Mouse (Mus musculus) cerebellum, adult 9-11 months (tissue): ENCODE data around the gene Cacna1f.

Experiments used
- DNase-seq: peaks from one replicate; pipeline ENCODE4 v3.0.0; 2022

Cacna1f gene

DNA sequence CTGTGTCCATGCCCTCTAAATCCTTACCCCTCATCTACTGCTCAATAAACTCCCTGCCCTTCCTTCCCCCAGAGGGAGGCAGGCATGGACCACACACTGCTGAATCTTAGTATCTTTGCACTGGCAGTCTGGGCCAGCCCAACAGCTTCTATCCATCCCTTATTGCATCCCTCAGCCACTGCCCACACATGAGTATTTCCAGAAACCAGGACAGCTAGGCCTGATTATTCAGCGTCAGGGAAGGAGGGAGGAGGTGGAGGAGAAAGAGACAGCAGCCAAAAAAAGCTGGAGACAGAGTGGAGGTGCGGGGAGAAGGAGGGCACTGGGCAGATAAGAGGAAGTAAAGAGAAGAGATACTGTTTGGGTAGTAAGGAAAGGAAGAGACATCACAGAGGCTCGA, 28.2 kb downstream of the Cacna1f start:
- no peak for DNase-seq

- DNase-seq = peak; percentile 92
Measured at GRCm38 (mm10) chrX:7638401-7639091, 31.7 kb downstream of the Cacna1f start, which contains the start of gene Syp. TSS of gene Syp (plus strand) at chrX:7638471.

- peak; percentile 63 for DNase-seq
Measured at GRCm38 (mm10) chrX:7639536-7640325, 32.8 kb downstream of the Cacna1f start.

DNA sequence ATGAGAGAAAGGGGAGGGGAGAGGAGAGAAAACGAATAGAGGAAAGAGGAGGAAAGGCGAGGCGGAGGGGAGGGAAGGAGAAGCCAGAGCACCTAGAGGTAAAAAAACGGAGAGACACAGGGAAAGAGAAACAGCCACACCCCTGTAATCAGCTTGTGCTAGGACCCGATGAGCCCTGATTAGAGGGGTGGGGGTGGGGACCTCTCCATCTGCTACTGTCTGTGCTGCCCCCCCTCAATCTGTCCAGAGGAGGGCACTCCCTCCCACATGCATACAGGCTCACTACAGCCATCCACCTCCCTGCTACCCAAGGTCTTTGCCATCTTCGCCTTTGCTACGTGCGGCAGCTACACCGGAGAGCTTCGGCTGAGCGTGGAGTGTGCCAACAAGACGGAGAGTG, 33.9 kb downstream of the Cacna1f start:
- DNase-seq = peak; percentile 55

DNA sequence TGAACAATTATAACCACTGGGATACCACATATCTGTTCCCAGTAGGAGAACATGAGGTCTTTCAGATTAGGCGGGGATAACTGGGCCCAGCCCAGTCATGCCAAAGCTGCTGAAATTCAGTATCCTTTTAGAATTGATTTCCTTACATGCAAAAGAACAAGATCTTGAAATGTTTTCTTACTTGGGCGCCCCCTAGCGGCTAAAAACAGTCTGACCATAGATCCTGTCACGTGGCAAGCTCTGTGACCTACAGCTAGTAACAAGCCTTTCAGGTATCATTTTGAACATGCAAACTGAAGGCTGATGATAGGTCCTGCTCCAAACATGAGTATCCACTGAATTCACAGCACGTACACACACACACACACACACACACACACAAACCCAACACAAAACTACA, 38.5 kb downstream of the Cacna1f start:
- peak; percentile 75 for DNase-seq

GRCm38 (mm10) chrX:7648671-7649304, 41.9 kb downstream of the Cacna1f start:
- DNase-seq = peak; percentile 77

GRCm38 (mm10) chrX:7657221-7657639, 50.3 kb downstream of the Cacna1f start, which contains the start of gene Prickle3:
TSS of gene Prickle3 (plus strand) at chrX:7657260.
- no peak for DNase-seq

- no peak for DNase-seq
Measured at GRCm38 (mm10) chrX:7658031-7658784, 51.3 kb downstream of the Cacna1f start.

DNA sequence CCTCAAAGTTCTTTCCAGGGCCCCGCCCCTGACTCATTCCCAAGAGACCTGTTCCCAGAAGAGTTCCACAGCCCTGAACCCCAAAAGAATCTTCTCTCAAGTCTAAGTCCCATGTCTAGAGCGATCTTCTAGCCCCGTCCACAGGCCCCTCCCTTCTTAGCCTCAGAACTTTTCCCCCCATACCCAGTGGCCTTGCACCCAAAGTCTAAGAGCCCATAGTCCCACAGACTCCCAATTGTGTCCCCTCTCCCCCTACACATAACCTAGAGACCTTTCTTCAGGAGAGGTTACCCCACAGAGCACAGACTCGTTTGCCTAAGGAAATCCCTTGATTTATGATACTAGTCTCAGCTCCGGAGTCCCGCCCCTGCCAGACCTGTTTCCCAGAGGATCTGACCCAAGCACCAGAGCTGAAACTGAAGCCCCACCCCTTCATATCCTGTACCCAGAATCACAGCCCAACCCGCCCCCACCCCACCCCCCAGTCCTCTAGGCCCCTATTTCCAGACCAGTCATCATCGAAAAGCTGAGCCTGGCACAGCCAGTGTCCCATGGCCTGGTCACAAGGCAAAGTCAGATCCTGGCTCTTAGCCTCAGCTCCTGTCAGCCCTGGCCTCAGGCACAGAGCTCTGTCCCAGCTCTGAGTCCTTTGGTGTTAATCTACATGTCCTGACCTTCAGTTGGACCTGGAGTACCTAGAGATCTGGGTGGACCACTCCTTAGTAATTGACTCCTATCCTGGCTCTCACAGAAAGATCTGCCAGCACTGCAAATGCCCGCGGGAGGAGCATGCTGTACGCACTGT, 52.1 kb downstream of the Cacna1f start:
- DNase-seq = no peak

- no peak for DNase-seq
Measured at GRCm38 (mm10) chrX:7661086-7661485, 54.2 kb downstream of the Cacna1f start.

GRCm38 (mm10) chrX:7662936-7663335, 56.1 kb downstream of the Cacna1f start:
- DNase-seq = no peak

DNA sequence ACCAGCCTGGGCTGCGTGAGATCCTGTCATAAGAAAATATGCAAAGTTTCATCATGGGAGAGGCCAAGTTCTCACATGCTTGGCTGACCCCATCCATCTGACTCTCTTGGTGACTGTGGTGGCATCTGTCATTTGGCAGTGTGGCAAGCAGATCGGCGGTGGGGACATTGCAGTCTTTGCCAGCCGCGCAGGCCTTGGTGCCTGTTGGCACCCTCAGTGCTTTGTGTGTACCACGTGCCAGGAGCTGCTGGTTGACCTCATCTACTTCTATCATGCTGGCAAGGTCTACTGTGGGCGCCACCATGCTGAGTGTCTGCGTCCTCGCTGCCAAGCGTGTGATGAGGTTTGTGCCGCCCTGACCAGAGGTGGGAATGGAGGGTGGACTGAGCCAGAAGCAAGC, 57.9 kb downstream of the Cacna1f start:
- peak; percentile 91 for DNase-seq

DNA sequence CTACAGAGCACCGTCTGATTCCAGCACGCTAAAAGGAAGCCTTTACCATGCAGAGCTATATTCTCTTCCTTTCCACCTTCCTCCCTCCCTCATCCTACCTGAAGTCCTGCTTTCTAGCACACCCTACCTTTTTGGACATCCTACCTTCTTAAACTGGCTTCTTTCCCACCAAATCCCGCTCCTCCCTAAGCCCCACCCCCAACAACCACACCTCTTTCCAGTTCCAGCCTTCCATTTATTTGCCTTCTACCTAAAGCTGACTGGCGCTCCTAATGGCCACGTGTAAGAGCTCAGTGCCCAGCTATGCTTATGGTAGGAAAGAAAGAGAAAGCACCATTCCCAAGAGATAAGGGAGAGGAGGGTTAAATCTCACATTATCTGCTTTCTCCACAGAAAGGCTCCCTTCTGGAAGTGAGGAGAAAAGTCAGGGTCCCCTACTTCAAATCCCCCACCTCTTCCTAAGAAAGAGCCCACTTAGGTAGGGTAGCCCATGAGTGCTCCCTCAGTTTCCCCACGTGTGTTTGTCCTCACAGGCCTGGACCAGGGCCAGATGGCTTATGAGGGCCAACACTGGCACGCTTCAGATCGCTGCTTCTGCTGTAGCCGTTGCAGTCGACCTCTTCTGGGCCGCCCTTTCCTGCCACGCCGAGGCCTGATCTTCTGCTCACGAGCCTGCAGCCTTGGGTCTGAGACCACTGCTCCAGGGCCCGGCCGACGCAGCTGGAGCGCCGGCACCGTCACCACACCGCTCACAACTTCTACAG, 59.0 kb downstream of the Cacna1f start:
- no peak for DNase-seq

DNA sequence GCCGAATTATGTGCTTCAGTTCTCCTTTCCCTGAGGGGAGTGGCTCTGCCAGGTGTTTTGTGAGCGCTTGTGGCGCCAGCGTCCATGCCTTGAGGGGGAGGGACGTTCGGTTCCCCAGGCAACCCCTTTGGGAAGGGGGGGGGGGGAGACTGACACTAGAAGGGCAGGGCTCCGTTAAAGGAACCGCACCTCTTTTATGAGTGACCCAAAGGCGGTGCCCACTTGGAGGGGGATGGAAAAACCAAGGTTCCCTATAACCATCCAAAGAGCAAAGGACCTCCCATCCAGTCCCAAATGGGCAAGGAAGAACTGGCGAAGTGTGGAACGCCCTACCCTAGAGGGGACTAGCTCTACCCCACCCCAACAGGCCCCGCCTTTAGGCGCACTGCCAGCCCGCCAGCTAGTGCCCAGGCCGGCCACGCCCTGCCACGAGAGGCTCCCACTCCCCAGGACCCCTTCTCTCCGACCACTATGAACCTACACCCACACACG, 63.6 kb downstream of the Cacna1f start:
- peak; percentile 62 for DNase-seq

DNA sequence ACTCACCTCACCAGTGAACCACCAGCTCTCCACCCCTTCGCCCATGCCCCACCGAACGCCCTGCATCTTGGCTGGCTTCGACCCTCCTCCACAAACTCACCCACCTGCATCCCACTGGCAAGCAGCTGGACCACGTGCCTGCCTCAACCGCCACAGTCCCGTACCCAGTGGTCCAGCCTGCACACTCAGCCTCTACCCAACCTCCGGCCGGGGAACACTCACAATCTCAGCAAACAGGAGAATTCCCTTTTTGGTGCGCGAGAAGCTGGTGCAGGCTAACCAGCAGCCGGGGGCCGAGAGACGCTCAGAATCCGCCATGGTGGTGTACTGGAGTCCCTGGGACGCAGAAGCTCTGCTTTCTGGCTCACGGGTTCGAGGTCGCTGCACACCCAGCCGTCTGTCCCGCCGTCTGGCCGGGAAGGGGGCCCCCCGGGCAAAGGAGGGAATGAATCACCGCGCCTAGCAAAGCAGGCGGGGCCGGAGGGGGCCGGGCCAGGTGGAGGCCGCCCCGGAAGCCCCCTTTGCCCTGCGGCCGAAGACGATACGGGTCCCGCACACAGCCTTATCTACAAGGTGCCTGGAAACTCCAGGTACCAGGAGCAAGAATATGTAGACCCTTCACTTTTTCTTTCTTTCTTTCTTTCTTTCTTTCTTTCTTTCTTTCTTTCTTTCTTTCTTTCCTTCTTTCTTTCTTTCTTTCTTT, 64.2 kb downstream of the Cacna1f start, which contains the start of gene Plp2:
Gene Plp2 (minus strand): TSS at position 470 of the 703 bp plus-strand sequence.
- no peak for DNase-seq

DNA sequence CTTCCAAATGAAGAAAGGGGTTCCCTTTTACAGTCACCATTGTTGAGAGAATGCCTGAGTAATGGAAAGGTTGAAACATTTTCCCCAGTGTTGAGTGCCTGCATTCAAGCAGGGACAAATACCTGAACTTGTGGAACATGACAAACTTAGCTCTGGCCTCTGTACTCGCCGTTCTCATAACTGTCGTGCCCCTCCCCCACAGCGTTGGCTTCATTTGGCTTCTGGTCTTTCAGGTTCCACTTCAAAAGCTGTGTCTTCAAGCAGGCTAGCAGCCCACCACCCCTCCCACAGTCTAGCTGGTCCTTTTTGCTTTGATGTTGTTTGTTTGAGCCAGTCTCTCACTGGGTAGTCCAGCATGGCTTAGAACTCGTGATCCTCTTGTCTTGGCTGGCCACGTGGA, 65.9 kb downstream of the Cacna1f start:
- no peak for DNase-seq

- no peak for DNase-seq
Measured at GRCm38 (mm10) chrX:7673578-7674281, 66.8 kb downstream of the Cacna1f start.

GRCm38 (mm10) chrX:7674284-7675000, 67.6 kb downstream of the Cacna1f start:
- no peak for DNase-seq

- DNase-seq = no peak
Measured at GRCm38 (mm10) chrX:7675001-7675380, 68.1 kb downstream of the Cacna1f start.
